Mouse (Mus musculus): Measurements from ENCODE around the gene Ints14. TPM values are rescaled to one million over a fixed set of nuclear protein-coding genes. Genes with fewer than 3 reads are reported as not detected.
A peak's percentile ranks its signal among the peaks of the same experiment; 100 is the strongest.

Gene Ints14
- total and polyA plus RNA-seq, 3 experiments, result 30.1 to 58.2 (median 52.9) TPM

GRCm38 (mm10) chr9:64947483-64948095 lies 13.1 kb upstream of the Ints14 start:
- H3K27me3 ChIP-seq (replicated peaks), result peaks cover 76% of the 10 kb centered on the region
- H3K9me3 ChIP-seq (replicated peaks; ENCODE audit: low read length), result no peaks in the 10 kb centered on the region
- dilution Hi-C loops (cut with MboI; ENCODE audit: extremely low pct_ligation_motif_present, extremely low pct_unique_long_range_greater_than_20kb, low sequenced_read_pairs), result no loop called here
- no peak overlapping the region for H3K4me2 ChIP-seq (ENCODE audit: insufficient read depth, low read depth, poor library complexity, severe bottlenecking)
- H3K79me2 ChIP-seq (replicated peaks; ENCODE audit: control insufficient read depth, extremely low read depth, insufficient read depth, poor library complexity, severe bottlenecking), result no peaks in the 10 kb centered on the region
- H3K4me3 ChIP-seq (replicated peaks in 1 of 3; ENCODE audit: low read depth in 2 of 3, low read length in 2 of 3, poor library complexity in 1 of 3), result no peak overlapping the region
- H3K36me3 ChIP-seq (replicated peaks in 1 of 2; ENCODE audit: control insufficient read depth in 1 of 2, insufficient read depth in 1 of 2, low read length in 1 of 2), result no peaks in the 10 kb centered on the region
- H3K9ac ChIP-seq (ENCODE audit: insufficient read depth, low read depth), result no peak overlapping the region
- H3K4me1 ChIP-seq (ENCODE audit: control insufficient read depth in 1 of 2, insufficient read depth in 2 of 2), result peaks cover 0 to 12% of the 10 kb centered on the region in 2 experiments; a peak in 2 of 4 replicates
- H3K27ac ChIP-seq (ENCODE audit: insufficient read depth, low read depth), result no peak overlapping the region
- TF ChIP-seq RCOR1 (conservative IDR thresholded peaks at IDR 0.05; ENCODE audit: low read depth, low read length) (no peak), ZC3H11A (IDR thresholded peaks at IDR 0.05; ENCODE audit: low read depth, low read length) (no peak), ZMIZ1 (IDR thresholded peaks at IDR 0.05; ENCODE audit: low read depth, low read length) (peak; percentile 88; the same call in 1 of the 2 replicates), POLR2A (IDR thresholded peaks at IDR 0.05; ENCODE audit: low read depth, low read length) (peak; percentile 62), TBP (conservative IDR thresholded peaks at IDR 0.05; ENCODE audit: low read depth, low read length) (peak; percentile 85), MEF2A (IDR thresholded peaks at IDR 0.05; ENCODE audit: borderline replicate concordance, low read depth, low read length) (no peak), ZKSCAN1 (IDR thresholded peaks at IDR 0.05; ENCODE audit: borderline replicate concordance, low read depth, low read length) (no peak), ETS1 (conservative IDR thresholded peaks at IDR 0.05; ENCODE audit: low read depth, low read length) (no peak), ELF1 (IDR thresholded peaks at IDR 0.05; ENCODE audit: low read depth, low read length) (no peak), MXI1 (IDR thresholded peaks at IDR 0.05; ENCODE audit: low read depth, low read length) (no peak), SIN3A (IDR thresholded peaks at IDR 0.05; ENCODE audit: low read length) (no peak), CHD2 (IDR thresholded peaks at IDR 0.05; ENCODE audit: low read length) (no peak), E2F4 (IDR thresholded peaks at IDR 0.05; ENCODE audit: insufficient replicate concordance, low read depth, low read length) (no peak), ZNF384 (IDR thresholded peaks at IDR 0.05; ENCODE audit: low read depth, low read length) (no peak), NELFE (IDR thresholded peaks at IDR 0.05; ENCODE audit: low read depth, low read length) (no peak), UBTF (IDR thresholded peaks at IDR 0.05; ENCODE audit: low read depth, low read length) (no peak)
- no peak for DNase-seq (ENCODE audit: extremely low read depth)
- in situ Hi-C loops (cut with MboI; ENCODE audit: low pct_ligation_motif_present, low pct_unique_long_range_greater_than_20kb, low sequenced_read_pairs), result loop anchor here (25.0 kb wide), 1 partner anchor 635 kb away; no protein-coding TSS in a partner anchor

GRCm38 (mm10) chr9:64951161-64951657 lies 9.5 kb upstream of the Ints14 start, which contains the start of gene Slc24a1:
Slc24a1 (minus strand) TSS chr9:64951607.
- no peak for DNase-seq (ENCODE audit: extremely low read depth)

More at GRCm38 (mm10) chr9:64951161-64951657, 9.5 kb upstream of the Ints14 start, which contains the start of gene Slc24a1:
- no peak within 1 kb of the TSS for H3K27ac ChIP-seq (ENCODE audit: insufficient read depth, low read depth)
- no peaks in the 10 kb centered on the region for H3K79me2 ChIP-seq (replicated peaks; ENCODE audit: control insufficient read depth, extremely low read depth, insufficient read depth, poor library complexity, severe bottlenecking)
- H3K4me2 ChIP-seq (ENCODE audit: insufficient read depth, low read depth, poor library complexity, severe bottlenecking), result no peak within 1 kb of the TSS
- TF ChIP-seq JUN (IDR thresholded peaks at IDR 0.05; ENCODE audit: insufficient read depth, low read depth, low read length), result no peak
- no peak for TF ChIP-seq SMC3 (IDR thresholded peaks at IDR 0.05; ENCODE audit: low read depth, low read length)
- dilution Hi-C loops (cut with MboI; ENCODE audit: extremely low pct_ligation_motif_present, extremely low pct_unique_long_range_greater_than_20kb, low sequenced_read_pairs), result no loop called here
- peaks cover 8% of the 10 kb centered on the region for H3K9me3 ChIP-seq (replicated peaks; ENCODE audit: low read length)
- no peak within 1 kb of the TSS for H3K9ac ChIP-seq (ENCODE audit: insufficient read depth, low read depth)
- in situ Hi-C loops (cut with MboI; ENCODE audit: low pct_ligation_motif_present, low pct_unique_long_range_greater_than_20kb, low sequenced_read_pairs), result no loop called here
- no peak within 1 kb of the TSS for H3K4me3 ChIP-seq (replicated peaks in 1 of 3; ENCODE audit: low read depth in 2 of 3, low read length in 2 of 3, poor library complexity in 1 of 3)
- no peaks in the 10 kb centered on the region for H3K36me3 ChIP-seq (replicated peaks in 1 of 2; ENCODE audit: control insufficient read depth in 1 of 2, insufficient read depth in 1 of 2, low read length in 1 of 2)
- peaks cover 0 to 12% of the 10 kb centered on the region in 2 experiments; a peak in 2 of 4 replicates for H3K4me1 ChIP-seq (ENCODE audit: control insufficient read depth in 1 of 2, insufficient read depth in 2 of 2)
- H3K27me3 ChIP-seq (replicated peaks), result peaks cover 80% of the 10 kb centered on the region

Measured in CH12.LX (cell line).